Mouse (Mus musculus): Measurements from ENCODE around the gene Zfp12. TPM values are rescaled to one million over a fixed set of nuclear protein-coding genes. Genes with fewer than 3 reads are reported as not detected.
"Not testable (repeated sequence)": the region's sequence is repeated elsewhere in the genome, so short reads cannot be mapped to it uniquely, and the experiment has no call there.

Gene Zfp12
- 16.1 and 16.6 TPM in 2 replicates for polyA plus RNA-seq (2014; fragmentation: Nextera tagmentation; extraction: Ambion mirVana)

DNA sequence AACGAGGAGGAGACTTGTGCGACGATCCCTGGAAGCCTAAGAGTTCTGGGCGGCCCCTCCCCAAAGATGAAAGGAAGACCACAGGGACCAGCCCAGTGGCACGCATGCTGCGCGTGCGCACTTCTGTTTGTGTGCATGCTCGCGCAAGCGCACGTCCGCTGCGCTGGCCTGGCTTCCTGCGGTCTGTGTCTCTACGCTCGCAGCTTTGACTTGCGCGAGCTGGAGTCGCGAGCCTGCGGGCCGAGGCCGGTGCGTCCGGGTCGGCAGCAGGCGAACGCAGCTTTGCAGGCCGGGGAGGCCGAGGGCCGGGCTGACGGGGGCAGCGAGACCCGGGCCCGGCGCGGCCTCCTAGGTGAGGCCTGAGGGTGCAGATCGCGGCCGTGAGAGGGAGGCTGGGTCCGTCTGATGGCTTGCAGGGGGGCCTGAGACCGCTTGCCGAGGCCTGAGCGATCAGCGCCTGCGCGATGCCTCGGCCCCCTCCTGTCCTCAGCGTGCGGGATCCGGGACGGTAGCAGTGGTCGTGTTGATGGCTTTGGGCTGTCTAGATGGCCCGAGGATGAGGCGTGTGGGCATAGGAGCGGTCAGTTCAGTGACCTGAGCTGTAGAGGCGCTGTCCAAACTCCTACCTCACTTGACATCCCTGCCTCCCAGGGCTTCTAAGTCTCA lies at the start of gene Zfp12:
Zfp12 (plus strand) TSS at position 136 of the 666 bp plus-strand sequence.
- H3K4me3 ChIP-seq (ENCODE audit: low read depth, low read length): peak within 1 kb of the TSS; percentile 78
- DNase-seq (ENCODE audit: low spot score): peak; percentile 99
- peak within 1 kb of the TSS; percentile 92 for H3K9ac ChIP-seq (ENCODE audit: low read depth, low read length)
- H3K4me2 ChIP-seq (ENCODE audit: low read depth, low read length): peak within 1 kb of the TSS; percentile 82
- H3K27ac ChIP-seq (replicated peaks; ENCODE audit: low read depth, low read length): peak within 1 kb of the TSS; percentile 97
- H3K9me3 ChIP-seq (ENCODE audit: control insufficient read depth, low read length): no peaks in the 10 kb centered on the region
- H3K36me3 ChIP-seq (ENCODE audit: control insufficient read depth, insufficient read depth, low read length): peaks cover 28% of the 10 kb centered on the region
- under 1% methylated on average over 44 of the region's 58 CpGs for WGBS
- H3K4me1 ChIP-seq (ENCODE audit: control insufficient read depth, insufficient read depth, low read length): peaks cover 11% of the 10 kb centered on the region
- H3K27me3 ChIP-seq (replicated peaks; ENCODE audit: control insufficient read depth, insufficient read depth, low read length): no peaks in the 10 kb centered on the region
- peak; percentile 99 for ATAC-seq (ENCODE audit: low read depth)

- not testable (repeated sequence) for ATAC-seq (ENCODE audit: low read depth); H3K36me3 ChIP-seq (ENCODE audit: control insufficient read depth, insufficient read depth, low read length); H3K9me3 ChIP-seq (ENCODE audit: control insufficient read depth, low read length); H3K4me2 ChIP-seq (ENCODE audit: low read depth, low read length); H3K27ac ChIP-seq (replicated peaks; ENCODE audit: low read depth, low read length); H3K4me3 ChIP-seq (ENCODE audit: low read depth, low read length); DNase-seq (ENCODE audit: low spot score); H3K9ac ChIP-seq (ENCODE audit: low read depth, low read length); H3K27me3 ChIP-seq (replicated peaks; ENCODE audit: control insufficient read depth, insufficient read depth, low read length); H3K4me1 ChIP-seq (ENCODE audit: control insufficient read depth, insufficient read depth, low read length)
- WGBS: no CpG with 5 or more reads among the region's 1 CpGs
Observed at GRCm38 (mm10) chr5:143188014-143188413, 46.9 kb upstream of the Zfp12 start.

DNA sequence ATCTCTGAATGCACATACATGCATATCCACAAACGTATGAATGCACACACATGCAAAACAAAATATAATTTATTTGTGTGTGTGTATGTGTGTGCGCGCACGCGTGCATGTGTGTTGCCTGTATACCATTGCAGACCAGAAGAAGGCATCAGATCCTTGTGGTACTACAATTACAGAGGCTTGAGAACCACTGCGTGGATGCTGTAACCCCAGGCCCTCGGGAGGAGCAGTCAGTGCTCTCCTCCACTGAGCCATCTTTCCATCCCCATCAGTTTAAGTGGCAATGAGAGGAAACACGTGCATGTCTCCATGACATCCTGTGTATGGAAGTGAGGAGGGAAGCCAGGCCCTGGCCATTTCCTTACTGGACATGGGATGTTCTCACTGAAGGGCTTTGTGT lies 42.2 kb upstream of the Zfp12 start:
- Histone ChIP-seq H3K36me3 (ENCODE audit: control insufficient read depth, insufficient read depth, low read length) (no peaks in the 10 kb centered on the region), H3K9me3 (ENCODE audit: control insufficient read depth, low read length) (no peaks in the 10 kb centered on the region), H3K9ac (ENCODE audit: low read depth, low read length) (no peak overlapping the region), H3K4me2 (ENCODE audit: low read depth, low read length) (no peak overlapping the region), H3K4me1 (ENCODE audit: control insufficient read depth, insufficient read depth, low read length) (no peaks in the 10 kb centered on the region), H3K27ac (replicated peaks; ENCODE audit: low read depth, low read length) (no peak overlapping the region), H3K27me3 (replicated peaks; ENCODE audit: control insufficient read depth, insufficient read depth, low read length) (no peaks in the 10 kb centered on the region), H3K4me3 (ENCODE audit: low read depth, low read length) (no peak overlapping the region)
- 89% methylated on average over 8 of the region's 8 CpGs for WGBS
- DNase-seq (ENCODE audit: low spot score) (no peak), ATAC-seq (ENCODE audit: low read depth) (no peak)

GRCm38 (mm10) chr5:143194747-143195146 lies 40.2 kb upstream of the Zfp12 start:
- H3K27ac ChIP-seq (replicated peaks; ENCODE audit: low read depth, low read length); H3K4me1 ChIP-seq (ENCODE audit: control insufficient read depth, insufficient read depth, low read length); H3K9ac ChIP-seq (ENCODE audit: low read depth, low read length); H3K27me3 ChIP-seq (replicated peaks; ENCODE audit: control insufficient read depth, insufficient read depth, low read length); ATAC-seq (ENCODE audit: low read depth); H3K4me2 ChIP-seq (ENCODE audit: low read depth, low read length); H3K9me3 ChIP-seq (ENCODE audit: control insufficient read depth, low read length); H3K4me3 ChIP-seq (ENCODE audit: low read depth, low read length); H3K36me3 ChIP-seq (ENCODE audit: control insufficient read depth, insufficient read depth, low read length); DNase-seq (ENCODE audit: low spot score): not testable (repeated sequence)
- WGBS: 68% methylated on average over 8 of the region's 8 CpGs

DNA sequence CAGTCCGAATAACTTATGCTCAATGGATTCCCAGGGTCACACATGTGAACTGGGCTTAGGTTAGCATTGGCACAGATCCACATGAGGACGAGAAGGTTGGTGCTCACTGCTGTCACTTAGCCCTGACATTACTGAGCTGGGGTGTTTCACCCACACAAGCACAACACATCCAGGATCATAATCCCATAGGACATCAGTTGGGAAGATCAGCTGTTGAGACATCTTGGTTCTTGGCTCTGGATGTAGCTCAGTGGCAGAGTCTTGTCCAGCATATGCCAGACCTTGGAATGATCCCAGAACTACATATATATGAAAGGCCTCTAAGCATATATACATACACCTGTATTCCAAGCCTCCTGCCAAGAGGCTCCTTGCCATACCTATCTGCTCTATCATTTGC lies 39.8 kb upstream of the Zfp12 start:
- Histone ChIP-seq H3K36me3 (ENCODE audit: control insufficient read depth, insufficient read depth, low read length) (no peaks in the 10 kb centered on the region), H3K9ac (ENCODE audit: low read depth, low read length) (no peak overlapping the region), H3K27me3 (replicated peaks; ENCODE audit: control insufficient read depth, insufficient read depth, low read length) (no peaks in the 10 kb centered on the region), H3K9me3 (ENCODE audit: control insufficient read depth, low read length) (no peaks in the 10 kb centered on the region), H3K4me1 (ENCODE audit: control insufficient read depth, insufficient read depth, low read length) (no peaks in the 10 kb centered on the region), H3K27ac (replicated peaks; ENCODE audit: low read depth, low read length) (no peak overlapping the region), H3K4me2 (ENCODE audit: low read depth, low read length) (no peak overlapping the region), H3K4me3 (ENCODE audit: low read depth, low read length) (no peak overlapping the region)
- WGBS: 69% methylated on average over 2 of the region's 2 CpGs
- ATAC-seq (ENCODE audit: low read depth) (no peak), DNase-seq (ENCODE audit: low spot score) (no peak)

- H3K9ac ChIP-seq (ENCODE audit: low read depth, low read length): no peak overlapping the region
- H3K36me3 ChIP-seq (ENCODE audit: control insufficient read depth, insufficient read depth, low read length): no peaks in the 10 kb centered on the region
- ATAC-seq (ENCODE audit: low read depth) (no peak), DNase-seq (ENCODE audit: low spot score) (no peak)
- H3K4me2 ChIP-seq (ENCODE audit: low read depth, low read length): no peak overlapping the region
- no peaks in the 10 kb centered on the region for H3K4me1 ChIP-seq (ENCODE audit: control insufficient read depth, insufficient read depth, low read length)
- WGBS: 91% methylated on average over 4 of the region's 4 CpGs
- H3K27ac ChIP-seq (replicated peaks; ENCODE audit: low read depth, low read length): no peak overlapping the region
- no peaks in the 10 kb centered on the region for H3K27me3 ChIP-seq (replicated peaks; ENCODE audit: control insufficient read depth, insufficient read depth, low read length)
- H3K9me3 ChIP-seq (ENCODE audit: control insufficient read depth, low read length): no peaks in the 10 kb centered on the region
- no peak overlapping the region for H3K4me3 ChIP-seq (ENCODE audit: low read depth, low read length)
Observed at GRCm38 (mm10) chr5:143196506-143196905, 38.5 kb upstream of the Zfp12 start.

GRCm38 (mm10) chr5:143205015-143205414 lies 29.9 kb upstream of the Zfp12 start:
- H3K36me3 ChIP-seq (ENCODE audit: control insufficient read depth, insufficient read depth, low read length): no peaks in the 10 kb centered on the region
- no peak for ATAC-seq (ENCODE audit: low read depth)
- 76% methylated on average over 3 of the region's 3 CpGs for WGBS

DNA sequence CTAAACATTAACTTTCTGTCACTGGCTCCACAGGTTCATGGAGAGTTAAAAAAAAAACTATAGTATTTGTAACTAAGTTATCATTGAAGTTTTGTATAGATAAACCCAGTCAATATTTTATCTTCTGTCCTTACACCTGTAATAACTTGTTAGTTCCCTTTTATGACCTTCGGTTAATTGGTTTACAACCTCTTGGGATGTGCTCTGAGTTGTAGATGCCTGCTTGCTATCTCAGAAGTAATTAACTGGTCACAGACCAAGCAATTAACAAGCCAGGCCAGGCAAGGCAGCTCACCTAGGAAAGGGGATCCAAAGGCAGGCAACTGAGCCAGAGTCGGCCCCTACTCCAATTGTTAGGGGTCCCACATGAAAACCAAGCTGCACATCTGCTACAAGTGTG lies 21.1 kb upstream of the Zfp12 start:
- Histone ChIP-seq H3K27ac (replicated peaks; ENCODE audit: low read depth, low read length) (no peak overlapping the region), H3K4me3 (ENCODE audit: low read depth, low read length) (no peak overlapping the region), H3K9ac (ENCODE audit: low read depth, low read length) (no peak overlapping the region), H3K36me3 (ENCODE audit: control insufficient read depth, insufficient read depth, low read length) (no peaks in the 10 kb centered on the region), H3K9me3 (ENCODE audit: control insufficient read depth, low read length) (peaks cover under 1% of the 10 kb centered on the region; the same call in 1 of the 2 replicates), H3K27me3 (replicated peaks; ENCODE audit: control insufficient read depth, insufficient read depth, low read length) (no peaks in the 10 kb centered on the region), H3K4me1 (ENCODE audit: control insufficient read depth, insufficient read depth, low read length) (no peaks in the 10 kb centered on the region), H3K4me2 (ENCODE audit: low read depth, low read length) (no peak overlapping the region)
- no peak for ATAC-seq (ENCODE audit: low read depth)
- no peak for DNase-seq (ENCODE audit: low spot score)
- 84% methylated on average over 2 of the region's 2 CpGs for WGBS

More at GRCm38 (mm10) chr5:143205015-143205414, 29.9 kb upstream of the Zfp12 start:
- Histone ChIP-seq H3K9ac (ENCODE audit: low read depth, low read length) (no peak overlapping the region), H3K4me1 (ENCODE audit: control insufficient read depth, insufficient read depth, low read length) (no peaks in the 10 kb centered on the region), H3K27me3 (replicated peaks; ENCODE audit: control insufficient read depth, insufficient read depth, low read length) (no peaks in the 10 kb centered on the region), H3K27ac (replicated peaks; ENCODE audit: low read depth, low read length) (no peak overlapping the region), H3K9me3 (ENCODE audit: control insufficient read depth, low read length) (peaks cover 5% of the 10 kb centered on the region), H3K4me2 (ENCODE audit: low read depth, low read length) (no peak overlapping the region), H3K4me3 (ENCODE audit: low read depth, low read length) (no peak overlapping the region)
- no peak for DNase-seq (ENCODE audit: low spot score)

DNA sequence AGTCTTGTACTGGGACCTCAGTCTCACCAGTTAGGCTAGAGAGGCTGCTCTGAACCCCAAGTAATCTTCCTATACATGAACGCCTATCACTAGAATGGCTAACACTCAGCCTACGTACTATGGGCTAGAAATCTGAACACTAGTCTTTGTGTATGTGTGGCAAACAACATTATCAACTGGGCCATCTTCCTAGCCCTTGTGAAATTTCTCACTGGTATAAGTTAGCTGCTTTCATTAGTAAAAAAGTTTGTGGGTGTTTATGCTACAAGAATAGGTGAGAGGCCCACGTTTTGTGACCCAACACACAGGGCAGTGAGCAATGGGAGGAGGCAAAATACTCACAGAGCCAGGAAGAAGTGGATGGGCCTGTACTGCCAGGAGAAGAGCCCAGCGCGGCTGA lies 14.0 kb upstream of the Zfp12 start:
- Histone ChIP-seq H3K36me3 (ENCODE audit: control insufficient read depth, insufficient read depth, low read length) (no peaks in the 10 kb centered on the region), H3K4me1 (ENCODE audit: control insufficient read depth, insufficient read depth, low read length) (no peaks in the 10 kb centered on the region), H3K9me3 (ENCODE audit: control insufficient read depth, low read length) (no peaks in the 10 kb centered on the region), H3K4me3 (ENCODE audit: low read depth, low read length) (no peak overlapping the region), H3K27ac (replicated peaks; ENCODE audit: low read depth, low read length) (no peak overlapping the region), H3K9ac (ENCODE audit: low read depth, low read length) (no peak overlapping the region), H3K27me3 (replicated peaks; ENCODE audit: control insufficient read depth, insufficient read depth, low read length) (no peaks in the 10 kb centered on the region), H3K4me2 (ENCODE audit: low read depth, low read length) (no peak overlapping the region)
- 76% methylated on average over 5 of the region's 5 CpGs for WGBS
- no peak for ATAC-seq (ENCODE audit: low read depth)
- DNase-seq (ENCODE audit: low spot score): no peak

Data from embryonic facial prominence, embryonic 14.5 days (tissue).